Mouse (Mus musculus): ENCODE results near the gene Mcrip2.
"Not testable (repeated sequence)": the region's sequence is repeated elsewhere in the genome, so short reads cannot be mapped to it uniquely, and the experiment has no call there.

The Mcrip2 gene

DNA sequence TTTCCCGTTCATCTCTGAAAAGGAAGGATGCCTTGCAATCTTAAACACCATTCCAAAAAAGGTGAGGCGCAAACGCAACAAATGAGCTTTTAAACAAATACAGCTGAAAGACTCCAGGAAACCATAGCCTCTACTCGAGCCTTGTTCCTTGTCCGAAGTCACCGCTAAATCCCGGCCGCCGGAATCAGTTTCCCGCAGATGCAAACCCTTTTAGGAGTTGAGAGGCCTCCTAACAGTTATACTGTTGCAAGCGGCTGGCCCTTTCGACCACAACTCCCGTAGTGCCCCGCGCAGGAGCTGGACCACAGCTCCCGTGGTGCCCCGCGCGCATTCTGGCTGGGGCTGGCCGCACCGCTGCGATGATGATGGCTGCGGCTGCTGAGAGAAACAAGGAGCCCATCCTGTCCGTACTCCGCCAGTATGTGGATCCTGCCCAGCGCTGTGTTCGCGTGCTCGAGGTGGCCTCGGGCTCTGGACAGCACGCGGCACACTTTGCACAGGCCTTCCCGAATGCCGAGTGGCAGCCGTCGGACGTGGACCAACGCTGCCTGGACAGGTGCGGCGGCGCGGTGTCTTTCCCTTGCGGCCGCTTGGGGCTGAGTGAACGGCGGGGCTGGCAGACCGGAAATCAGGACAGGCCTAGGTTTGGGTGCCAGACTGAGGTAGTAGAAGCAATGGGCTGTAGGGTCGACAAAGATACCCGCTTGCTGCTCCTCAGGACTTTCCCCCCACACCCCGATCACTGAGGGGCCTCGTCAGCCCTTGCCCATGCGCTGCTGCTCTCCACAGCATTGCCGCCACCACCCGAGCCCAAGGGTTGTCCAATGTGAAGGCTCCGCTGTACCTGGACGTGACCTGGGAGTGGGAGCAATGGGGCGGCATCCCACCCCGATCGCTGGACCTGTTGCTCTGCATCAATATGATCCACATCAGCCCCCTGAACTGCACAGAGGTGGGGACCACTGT, 6.9 kb upstream of the Mcrip2 start:
- ChIA-PET POLR2A (interaction anchor here in 3 of 4 experiments (0.5 to 5.0 kb wide), 22 partner anchors 8 to 238 kb away, joined by 3 to 37 read pairs (median 4); partner anchors contain the start of genes Stub1 (in 3 of the 3), Jmjd8 (in 2 of the 3), Wdr90 (in 2 of the 3) and Capn15 (in 1 of the 3)), CTCF (interaction anchor here in 3 of 4 experiments (0.6 to 1.9 kb wide), 9 partner anchors 9 to 1334 kb away, joined by 3 to 5 read pairs (median 3); partner anchors contain the start of genes Dusp1 (in 1 of the 3) and Stub1 (in 1 of the 3))

DNA sequence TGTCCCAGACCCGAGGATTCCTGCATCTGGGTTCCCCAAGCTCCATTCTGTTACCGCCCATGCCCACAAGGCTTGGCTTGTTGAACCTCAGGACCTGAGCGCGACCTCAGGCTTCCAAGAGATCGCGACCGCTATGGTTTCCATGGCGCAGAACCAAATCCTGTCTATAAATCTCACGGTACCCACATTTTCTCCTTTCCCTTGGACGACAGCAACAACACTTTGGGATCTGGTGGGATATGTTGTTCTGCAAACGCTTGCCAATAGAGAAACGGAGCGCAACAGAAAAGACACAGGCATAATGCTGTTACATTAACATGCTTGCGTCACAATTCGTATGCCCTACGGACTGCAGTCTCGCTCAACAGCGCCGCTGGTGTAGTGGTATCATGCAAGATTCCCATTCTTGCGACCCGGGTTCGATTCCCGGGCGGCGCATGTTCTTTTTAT, 6.2 kb upstream of the Mcrip2 start, which contains the start of gene Mettl26:
Mettl26 (plus strand) TSS at position 354 of the 450 bp plus-strand sequence.
- ChIA-PET CTCF (interaction anchor here in 3 of 4 experiments (0.6 to 1.9 kb wide), 8 partner anchors 9 to 1334 kb away, joined by 3 to 5 read pairs (median 4); partner anchors contain the start of gene Stub1 (in 1 of the 3)), POLR2A (interaction anchor here in 3 of 4 experiments (0.7 to 2.6 kb wide), 27 partner anchors 8 to 304 kb away, joined by 3 to 18 read pairs (median 4); partner anchors contain the start of genes Stub1 (in 3 of the 3), Jmjd8 (in 2 of the 3), Sox8 (in 2 of the 3) and Wdr90 (in 2 of the 3))

DNA sequence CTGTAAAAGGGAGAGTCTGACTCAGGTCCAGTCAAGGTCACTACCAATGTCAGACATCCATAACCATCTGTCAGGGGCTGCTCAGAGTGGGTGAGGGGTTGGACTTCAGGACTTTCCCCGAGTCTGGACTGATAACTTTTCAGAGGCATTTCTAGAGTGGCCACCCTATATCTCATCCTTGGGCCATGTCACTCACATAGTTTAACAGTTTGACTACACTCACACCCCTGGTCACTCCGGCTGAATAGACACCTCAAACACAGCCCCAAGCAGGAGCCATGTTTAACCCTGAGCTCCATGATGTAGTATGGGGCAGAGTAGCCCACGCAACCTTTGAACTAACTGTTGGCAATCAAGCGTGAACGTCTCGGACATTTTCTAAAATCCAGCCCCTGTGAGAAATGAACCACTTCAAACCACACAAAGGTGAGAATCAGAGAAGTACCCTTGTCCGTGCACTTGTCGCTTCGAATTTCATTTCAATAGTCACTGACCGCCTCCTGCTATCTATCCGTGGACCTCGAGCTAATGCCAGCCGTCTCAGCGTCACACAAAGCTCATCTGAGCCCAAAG, 5.7 kb upstream of the Mcrip2 start:
- POLR2A ChIA-PET = interaction anchor here in 3 of 4 experiments (0.7 to 2.6 kb wide), 25 partner anchors 8 to 304 kb away, joined by 3 to 18 read pairs (median 4); partner anchors contain the start of genes Stub1 (in 3 of the 3), Sox8 (in 2 of the 3), Wdr90 (in 2 of the 3) and Chtf18 (in 1 of the 3)
- CTCF ChIA-PET = interaction anchor here in 3 of 4 experiments (0.6 to 1.9 kb wide), 9 partner anchors 9 to 1335 kb away, joined by 3 to 8 read pairs (median 4); partner anchors contain the start of genes Narfl (in 1 of the 3) and Stub1 (in 1 of the 3)

DNA sequence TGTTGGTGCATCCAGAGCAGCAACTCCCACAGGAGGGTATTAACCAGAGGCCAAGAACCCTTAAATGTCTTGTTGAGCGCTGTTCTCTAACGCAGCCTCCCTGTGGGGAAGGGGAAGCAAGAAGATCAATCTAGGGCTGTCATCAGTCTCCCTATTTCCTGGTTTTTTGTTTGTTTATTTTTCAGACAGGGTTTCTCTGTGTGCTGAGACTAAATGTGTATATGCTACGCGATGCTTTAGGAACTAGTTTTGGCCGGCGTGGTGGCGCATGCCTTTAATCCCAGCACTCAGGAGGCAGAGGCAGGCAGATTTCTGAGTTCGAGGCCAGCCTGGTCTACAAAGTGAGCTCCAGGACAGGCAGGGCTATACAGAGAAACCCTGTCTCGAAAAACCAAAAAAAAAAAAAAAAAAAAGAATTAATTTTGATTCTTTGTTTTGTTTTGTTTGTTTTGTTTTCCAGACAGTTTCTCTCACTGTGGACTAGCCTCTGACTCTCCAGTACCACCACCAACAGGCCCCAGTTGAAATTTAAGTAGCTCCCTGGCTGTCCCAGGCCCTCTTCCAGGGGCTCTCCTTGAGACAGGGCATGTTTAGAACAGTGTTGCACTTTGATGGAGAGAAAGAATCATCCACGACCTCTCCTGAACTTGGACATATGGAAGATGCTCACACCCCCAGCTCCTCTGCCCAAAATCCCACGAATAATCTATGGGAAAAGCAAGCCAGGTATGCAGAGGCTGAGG, 5.0 kb upstream of the Mcrip2 start:
- ChIA-PET POLR2A (interaction anchor here in 3 of 4 experiments (0.6 to 2.6 kb wide), 18 partner anchors 9 to 303 kb away, joined by 3 to 18 read pairs (median 3); partner anchors contain the start of genes Sox8 (in 2 of the 3), Stub1 (in 2 of the 3), Wdr90 (in 2 of the 3) and Chtf18 (in 1 of the 3)), CTCF (interaction anchor here in 3 of 4 experiments (0.7 to 1.8 kb wide), 8 partner anchors 10 to 667 kb away, joined by 3 to 8 read pairs (median 4); partner anchors contain the start of gene Narfl (in 1 of the 3))

DNA sequence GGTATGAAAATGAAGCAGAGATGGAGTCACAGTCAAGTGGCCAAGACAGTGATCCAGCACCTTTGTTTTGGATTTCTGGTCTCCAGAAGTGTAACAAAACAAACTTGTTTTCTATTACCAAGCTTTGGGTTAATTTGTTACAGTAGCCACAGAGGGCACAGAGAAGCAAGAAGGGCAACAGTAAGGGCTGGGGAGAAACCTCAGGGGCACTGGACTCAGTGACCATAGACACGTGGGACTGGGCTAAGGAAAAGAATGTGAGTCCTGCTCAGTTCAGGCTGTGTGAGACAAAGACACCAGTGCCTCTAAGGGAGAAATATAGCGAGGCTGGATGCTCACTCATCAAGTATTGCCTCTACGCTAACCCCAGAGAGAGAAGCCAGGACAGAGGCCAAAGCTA, 4.1 kb upstream of the Mcrip2 start:
- CTCF ChIA-PET = interaction anchor here in 1 of 4 experiments (1.8 kb wide), 1 partner anchor 139 kb away, joined by 4 read pairs; no protein-coding TSS in a partner anchor
- POLR2A ChIA-PET = interaction anchor here in 1 of 4 experiments (0.5 kb wide), 1 partner anchor 366 kb away, joined by 3 read pairs; no protein-coding TSS in a partner anchor

DNA sequence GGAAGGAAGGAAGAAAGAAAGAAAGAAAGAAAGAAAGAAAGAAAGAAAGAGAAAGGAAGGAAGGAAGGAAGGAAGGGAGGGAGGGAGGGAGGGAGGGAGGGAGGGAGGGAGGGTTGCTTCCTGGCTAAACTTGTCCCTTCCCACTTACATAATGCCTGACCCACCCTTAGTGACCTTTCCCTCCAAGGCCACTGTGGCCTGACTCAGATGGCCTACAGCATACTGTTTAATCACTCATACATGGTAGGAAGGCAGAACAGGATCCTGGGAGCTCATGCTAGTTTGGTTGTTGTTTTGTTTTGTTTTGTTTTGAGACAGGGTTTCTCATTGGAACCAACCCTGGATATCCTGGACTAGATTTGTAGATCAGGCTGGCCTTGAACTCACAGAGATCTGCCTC, 3.0 kb upstream of the Mcrip2 start:
- POLR2A ChIA-PET = interaction anchor here in 3 of 4 experiments (1.1 to 1.6 kb wide), 5 partner anchors 7 to 39 kb away, joined by 3 to 6 read pairs (median 4); partner anchors contain the start of genes Stub1 (in 1 of the 3) and Wdr90 (in 1 of the 3)
- CTCF ChIA-PET = not testable (repeated sequence)

DNA sequence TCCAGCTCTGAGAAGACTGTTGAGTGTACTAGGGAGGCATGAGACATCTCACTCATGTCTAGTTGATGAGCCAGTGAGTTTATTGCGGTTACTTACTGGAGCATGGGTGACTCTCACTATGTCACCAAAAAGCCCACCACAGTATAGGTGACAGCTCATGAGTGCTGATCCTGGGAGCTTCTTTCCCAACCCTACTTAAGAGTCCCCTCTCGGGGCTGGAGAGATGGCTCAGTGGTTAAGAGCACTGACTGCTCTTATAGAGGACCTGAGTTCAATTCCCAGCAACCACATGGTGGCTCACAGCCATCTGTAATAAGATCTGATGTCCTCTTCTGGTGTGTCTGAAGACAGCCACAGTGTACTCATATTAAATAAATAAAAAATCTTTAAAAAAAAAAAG, 1.4 kb upstream of the Mcrip2 start:
- ChIA-PET CTCF (interaction anchor here in 1 of 4 experiments (1.4 kb wide), 1 partner anchor 9 kb away, joined by 4 read pairs; no protein-coding TSS in a partner anchor), POLR2A (interaction anchor here in 3 of 4 experiments (1.3 to 4.5 kb wide), 8 partner anchors 8 to 51 kb away, joined by 3 to 41 read pairs (median 8); partner anchors contain the start of genes Stub1 (in 3 of the 3) and Wfikkn1 (in 1 of the 3))

DNA sequence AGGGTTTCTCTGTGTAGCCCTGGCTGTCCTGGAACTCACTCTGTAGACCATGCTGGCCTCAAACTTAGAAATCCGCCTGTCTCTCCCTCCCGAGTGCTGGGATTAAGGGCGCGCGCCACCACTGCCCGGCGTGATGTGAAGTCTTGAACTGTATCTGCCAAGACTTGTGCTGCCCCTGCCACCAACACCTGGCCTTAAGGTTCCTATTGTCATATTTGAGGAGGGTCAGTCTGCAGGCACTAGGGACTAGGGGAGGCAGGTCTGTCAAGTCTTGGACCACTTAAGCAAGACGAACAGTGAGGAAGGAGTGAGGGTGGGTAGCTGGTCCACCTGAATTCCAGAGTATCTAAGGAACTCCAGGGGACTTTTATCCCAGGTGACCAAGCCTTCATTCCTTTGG, 934 bp upstream of the Mcrip2 start:
- ChIA-PET CTCF (interaction anchor here (0.6 to 1.6 kb wide), 6 partner anchors 10 to 1177 kb away, joined by 3 to 6 read pairs (median 4); partner anchors contain the start of gene Wfikkn1 (in 1 of the 4)), POLR2A (interaction anchor here (0.8 to 4.5 kb wide), 18 partner anchors 9 to 113 kb away, joined by 3 to 45 read pairs (median 6); partner anchors contain the start of genes Stub1 (in 3 of the 4), Wfikkn1 (in 3 of the 4), Rhbdl1 (in 1 of the 4) and Rhot2 (in 1 of the 4))

DNA sequence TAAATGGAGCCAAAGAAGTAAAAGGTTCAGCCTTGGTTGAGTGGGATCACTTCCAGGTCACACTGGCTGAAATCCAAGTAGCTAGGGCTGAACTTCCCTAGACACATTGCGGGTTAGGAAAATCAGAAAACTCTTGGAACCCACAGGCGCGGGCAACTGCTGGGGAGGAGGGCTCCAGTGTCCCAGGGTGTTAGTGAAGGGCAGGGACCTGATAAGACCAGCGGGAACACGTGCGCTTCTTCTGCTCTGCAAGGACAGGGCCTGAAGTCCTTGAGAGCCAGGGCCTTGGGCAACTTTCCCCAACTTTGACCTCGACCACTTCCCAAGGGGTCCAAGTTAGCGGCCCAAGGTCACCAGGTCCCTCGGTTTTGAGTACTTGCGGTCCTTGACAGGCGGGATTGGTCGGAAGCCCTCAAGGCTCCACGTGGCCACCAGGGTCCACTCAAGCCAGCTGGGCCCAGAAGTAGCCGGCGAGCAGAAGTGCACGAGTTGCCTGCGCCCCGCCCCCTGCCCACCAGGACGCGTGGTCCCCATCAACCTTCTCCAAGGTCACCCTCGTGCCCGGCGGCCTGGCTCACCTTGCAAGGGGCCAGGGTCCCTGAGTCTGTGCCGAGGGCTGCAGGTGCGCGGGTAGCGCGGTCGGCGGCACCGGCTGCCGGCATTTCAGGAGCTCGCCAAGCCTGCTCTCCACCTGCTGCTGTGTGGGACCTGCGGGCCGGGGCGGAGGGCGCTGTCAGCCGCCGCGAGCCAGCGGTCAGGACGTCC, 546 bp downstream of the Mcrip2 start:
- CTCF ChIA-PET = interaction anchor here (0.6 to 2.2 kb wide), 18 partner anchors 11 to 1180 kb away, joined by 3 to 21 read pairs (median 4); partner anchors contain the start of genes Wfikkn1 (in 2 of the 4), Rhot2 (in 1 of the 4), Sox8 (in 1 of the 4) and Stub1 (in 1 of the 4)

DNA sequence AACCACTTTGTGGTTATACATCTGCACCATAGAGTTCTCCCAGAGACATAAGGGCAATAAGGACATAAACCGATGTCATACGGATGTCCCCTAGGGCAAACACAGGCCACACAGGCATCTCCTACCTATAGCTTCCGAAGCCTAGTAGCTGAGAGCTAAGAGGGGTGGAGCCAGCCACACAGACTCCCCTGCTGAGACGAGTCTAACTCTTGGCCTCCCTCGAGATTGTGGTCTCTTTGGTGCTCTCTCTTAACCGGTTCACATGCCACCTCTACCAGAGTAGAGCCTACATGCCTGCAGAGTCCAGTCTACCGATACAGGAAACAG, 1.1 kb downstream of the Mcrip2 start:
- CTCF ChIA-PET = interaction anchor here in 2 of 4 experiments (0.7 to 2.2 kb wide), 4 partner anchors 11 to 28 kb away, joined by 4 to 21 read pairs (median 8); partner anchors contain the start of gene Rhot2 (in 1 of the 2)
- POLR2A ChIA-PET = interaction anchor here (0.6 to 4.5 kb wide), 28 partner anchors 9 to 297 kb away, joined by 3 to 45 read pairs (median 6); partner anchors contain the start of genes Stub1 (in 3 of the 4), Rhbdl1 (in 2 of the 4), Rhot2 (in 2 of the 4) and Wdr24 (in 2 of the 4)

More for the DNA sequence above, 546 bp downstream of the Mcrip2 start:
- POLR2A ChIA-PET = interaction anchor here (0.6 to 4.5 kb wide), 57 partner anchors 8 to 751 kb away, joined by 3 to 45 read pairs (median 4); partner anchors contain the start of genes Wfikkn1 (in 4 of the 4), Rhot2 (in 3 of the 4), Stub1 (in 3 of the 4) and Rhbdl1 (in 2 of the 4)

DNA sequence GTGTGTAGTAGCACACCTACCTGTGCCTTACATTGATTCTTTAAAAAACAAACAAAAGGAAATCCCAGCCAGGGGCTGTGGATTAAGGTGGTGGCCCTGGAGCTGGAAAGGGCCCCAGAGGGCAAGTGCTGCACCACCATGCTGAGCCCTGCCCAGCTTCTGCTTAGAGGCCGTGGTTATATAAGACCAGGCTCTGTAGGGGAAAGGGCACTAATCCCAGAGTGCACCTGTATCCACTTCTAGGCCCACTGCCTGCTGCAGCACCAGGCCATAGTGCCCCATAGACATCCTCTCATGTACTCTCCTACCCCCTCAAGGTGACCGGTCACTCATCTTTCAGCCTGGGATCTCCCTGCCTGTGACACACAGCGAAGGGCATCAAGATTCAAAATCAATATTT, 2.4 kb downstream of the Mcrip2 start:
- CTCF ChIA-PET = no interaction called here

DNA sequence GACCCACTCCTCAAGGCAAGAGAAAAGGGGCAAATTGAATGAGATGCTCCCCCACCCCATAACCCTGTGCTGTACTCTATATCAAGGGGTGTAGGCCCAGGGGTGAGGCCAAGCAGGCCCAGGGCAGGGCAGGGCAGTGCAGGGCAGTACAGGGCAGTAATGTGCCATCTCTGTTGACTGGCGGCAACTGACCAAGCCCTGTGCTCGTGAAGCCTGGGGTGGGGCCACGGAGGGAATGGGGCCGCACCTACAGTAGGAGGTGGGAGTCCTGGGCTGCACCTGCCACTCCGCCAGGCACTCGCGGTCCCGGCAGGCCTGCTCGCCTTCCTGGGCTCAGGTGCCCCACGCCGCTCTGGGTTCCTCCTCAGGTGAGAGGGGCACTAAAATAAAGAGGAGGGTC, 3.3 kb downstream of the Mcrip2 start:
- ChIA-PET POLR2A (interaction anchor here in 2 of 4 experiments (1.0 to 1.6 kb wide), 2 partner anchors 9 kb away, joined by 3 to 9 read pairs; partner anchors contain the start of gene Mettl26 (in 1 of the 2)), CTCF (no interaction called here)

More for the DNA sequence above, 2.4 kb downstream of the Mcrip2 start:
- POLR2A ChIA-PET = interaction anchor here in 2 of 4 experiments (0.7 to 4.5 kb wide), 6 partner anchors 9 to 33 kb away, joined by 3 to 45 read pairs (median 6); partner anchors contain the start of genes Wfikkn1 (in 2 of the 2), Mettl26 (in 1 of the 2), Rhot2 (in 1 of the 2) and Stub1 (in 1 of the 2)

DNA sequence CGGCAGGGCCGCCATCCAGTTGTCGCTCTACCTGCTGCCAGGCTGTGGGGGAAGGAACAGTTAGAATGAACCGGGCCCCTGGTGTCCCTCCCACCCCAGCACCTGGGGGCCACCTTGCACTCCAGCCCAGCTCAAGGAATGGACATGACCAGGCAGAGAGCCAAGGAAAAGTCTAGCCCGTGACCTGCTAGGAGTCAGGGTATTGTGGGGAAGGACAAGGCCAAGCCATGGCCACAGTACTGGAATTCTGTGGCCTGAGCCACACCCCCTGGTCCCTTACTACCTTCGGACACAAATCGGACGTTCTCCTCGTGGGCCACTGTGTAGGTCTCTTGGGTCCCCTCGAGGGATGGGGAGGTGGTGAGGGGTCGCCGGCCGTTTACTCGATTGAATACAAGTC, 4.3 kb downstream of the Mcrip2 start:
- CTCF ChIA-PET = interaction anchor here in 2 of 4 experiments (0.6 kb wide), 2 partner anchors 15 to 551 kb away, joined by 3 to 5 read pairs; no protein-coding TSS in a partner anchor
- POLR2A ChIA-PET = interaction anchor here in 3 of 4 experiments (0.5 to 1.6 kb wide), 7 partner anchors 10 to 90 kb away, joined by 3 to 9 read pairs (median 4); partner anchors contain the start of genes Mettl26 (in 1 of the 3), Rhbdl1 (in 1 of the 3) and Rhot2 (in 1 of the 3)

DNA sequence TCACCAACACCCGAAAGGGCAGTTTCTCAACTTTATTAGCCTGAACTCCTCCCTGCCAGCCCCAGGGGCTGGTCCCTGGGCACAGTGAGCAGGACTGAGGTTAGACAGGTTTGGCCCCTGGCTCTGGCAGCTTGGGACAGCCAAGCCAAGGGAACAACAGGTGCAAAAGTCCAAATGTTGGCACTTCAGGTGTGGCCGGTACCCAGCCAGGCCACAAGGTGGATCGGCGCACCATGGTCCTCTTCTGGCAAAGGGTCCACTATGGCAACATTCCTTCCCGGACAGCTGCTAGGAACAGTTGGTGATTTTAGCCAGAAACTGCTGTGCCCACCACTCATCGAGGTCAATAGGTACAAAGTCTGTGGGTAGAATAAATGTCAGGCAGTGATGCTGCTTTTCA, 4.9 kb downstream of the Mcrip2 start:
- CTCF ChIA-PET = no interaction called here
- POLR2A ChIA-PET = interaction anchor here in 2 of 4 experiments (0.6 to 4.2 kb wide), 7 partner anchors 11 to 91 kb away, joined by 3 to 18 read pairs (median 5); partner anchors contain the start of genes Mettl26 (in 2 of the 2), Rhbdl1 (in 1 of the 2), Rhot2 (in 1 of the 2) and Stub1 (in 1 of the 2)

All from embryonic stem cell, embryonic (primary cell).